Mouse (Mus musculus): ENCODE measurements around the gene H13.
"Not testable (repeated sequence)": the region's sequence is repeated elsewhere in the genome, so short reads cannot be mapped to it uniquely, and the experiment has no call there.

The H13 gene

GRCm38 (mm10) chr2:152661163-152661562, 8.1 kb upstream of the H13 start:
- no peak for DNase-seq (ENCODE audit: low read depth)

- not testable (repeated sequence) for DNase-seq (ENCODE audit: low read depth)
Measured at GRCm38 (mm10) chr2:152666191-152666590, 3.1 kb upstream of the H13 start.

GRCm38 (mm10) chr2:152669639-152670484, 601 bp downstream of the H13 start:
- DNase-seq (ENCODE audit: low read depth) = no peak

- no peak for DNase-seq (ENCODE audit: low read depth)
Measured at GRCm38 (mm10) chr2:152670983-152671641, 1.9 kb downstream of the H13 start.

- DNase-seq (ENCODE audit: low read depth) = peak; percentile 57
Measured at GRCm38 (mm10) chr2:152671642-152671999, 2.4 kb downstream of the H13 start.

GRCm38 (mm10) chr2:152672166-152672565, 2.9 kb downstream of the H13 start:
- DNase-seq (ENCODE audit: low read depth) = no peak

GRCm38 (mm10) chr2:152674148-152674547, 4.9 kb downstream of the H13 start:
- DNase-seq (ENCODE audit: low read depth) = no peak

GRCm38 (mm10) chr2:152675252-152675791, 6.1 kb downstream of the H13 start:
- DNase-seq (ENCODE audit: low read depth) = no peak

GRCm38 (mm10) chr2:152678302-152678701, 9.0 kb downstream of the H13 start:
- no peak for DNase-seq (ENCODE audit: low read depth)

- no peak for DNase-seq (ENCODE audit: low read depth)
Measured at GRCm38 (mm10) chr2:152678925-152679324, 9.7 kb downstream of the H13 start.

- no peak for DNase-seq (ENCODE audit: low read depth)
Measured at GRCm38 (mm10) chr2:152679701-152680355, 10.6 kb downstream of the H13 start.

- DNase-seq (ENCODE audit: low read depth) = no peak
Measured at GRCm38 (mm10) chr2:152683086-152683485, 13.8 kb downstream of the H13 start.

GRCm38 (mm10) chr2:152686399-152686798, 17.1 kb downstream of the H13 start:
- DNase-seq (ENCODE audit: low read depth) = no peak

GRCm38 (mm10) chr2:152686806-152687267, 17.6 kb downstream of the H13 start, which contains the start of gene Mcts2:
Gene Mcts2 (plus strand): TSS chr2:152687035.
- DNase-seq (ENCODE audit: low read depth) = peak; percentile 69

GRCm38 (mm10) chr2:152691564-152692217, 22.4 kb downstream of the H13 start:
- DNase-seq (ENCODE audit: low read depth) = no peak

- peak; percentile 63 for DNase-seq (ENCODE audit: low read depth)
Measured at GRCm38 (mm10) chr2:152693233-152693632, 24.0 kb downstream of the H13 start.

- no peak for DNase-seq (ENCODE audit: low read depth)
Measured at GRCm38 (mm10) chr2:152693735-152694134, 24.5 kb downstream of the H13 start.

- DNase-seq (ENCODE audit: low read depth) = no peak
Measured at GRCm38 (mm10) chr2:152694708-152695107, 25.4 kb downstream of the H13 start.

- no peak for DNase-seq (ENCODE audit: low read depth)
Measured at GRCm38 (mm10) chr2:152696016-152696415, 26.8 kb downstream of the H13 start.

GRCm38 (mm10) chr2:152696476-152697164, 27.4 kb downstream of the H13 start:
- peak; percentile 85 for DNase-seq (ENCODE audit: low read depth)

- no peak for DNase-seq (ENCODE audit: low read depth)
Measured at GRCm38 (mm10) chr2:152700138-152700537, 30.9 kb downstream of the H13 start.
